Mouse (Mus musculus) spleen, adult 12 weeks (tissue): Measurements from ENCODE around the gene Kcnj8.

Experiments used
- DNase-seq: peaks from one replicate; pipeline ENCODE4 v3.0.0; 2022; ENCODE audit warnings: low spot score

Gene Kcnj8

GRCm38 (mm10) chr6:142571055-142571618 is at the start of gene Kcnj8:
Kcnj8 (minus strand) TSS chr6:142571614.
- no peak for DNase-seq

- no peak for DNase-seq
Observed at GRCm38 (mm10) chr6:142616659-142617058, 45.2 kb upstream of the Kcnj8 start.

GRCm38 (mm10) chr6:142614324-142614723 is 42.9 kb upstream of the Kcnj8 start:
- DNase-seq: no peak

GRCm38 (mm10) chr6:142612366-142612765 is 41.0 kb upstream of the Kcnj8 start:
- no peak for DNase-seq

GRCm38 (mm10) chr6:142609401-142610373 is 38.3 kb upstream of the Kcnj8 start:
- DNase-seq: no peak

GRCm38 (mm10) chr6:142607080-142607479 is 35.7 kb upstream of the Kcnj8 start:
- no peak for DNase-seq

DNA sequence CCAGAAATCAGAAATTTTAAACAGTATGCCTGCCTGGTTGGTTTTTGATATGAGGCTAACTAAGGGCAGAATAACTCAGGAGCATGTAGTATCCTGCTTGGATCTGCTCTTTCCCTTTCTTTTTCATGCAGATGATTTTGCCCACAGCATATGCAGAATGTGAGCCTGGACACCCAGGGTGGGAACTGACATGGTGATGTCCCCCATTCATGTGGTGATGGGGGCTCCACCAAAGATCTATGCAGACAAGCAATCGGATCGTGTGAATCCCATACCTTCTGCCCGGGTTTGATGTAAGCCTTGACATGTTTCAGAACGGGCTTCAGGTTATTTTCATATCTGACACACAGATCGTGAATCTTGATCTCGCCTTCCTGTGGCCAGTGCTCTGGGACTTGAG is 31.4 kb upstream of the Kcnj8 start:
- no peak for DNase-seq

- no peak for DNase-seq
Observed at GRCm38 (mm10) chr6:142578831-142579230, 7.4 kb upstream of the Kcnj8 start.

GRCm38 (mm10) chr6:142577801-142578200 is 6.4 kb upstream of the Kcnj8 start:
- no peak for DNase-seq

DNA sequence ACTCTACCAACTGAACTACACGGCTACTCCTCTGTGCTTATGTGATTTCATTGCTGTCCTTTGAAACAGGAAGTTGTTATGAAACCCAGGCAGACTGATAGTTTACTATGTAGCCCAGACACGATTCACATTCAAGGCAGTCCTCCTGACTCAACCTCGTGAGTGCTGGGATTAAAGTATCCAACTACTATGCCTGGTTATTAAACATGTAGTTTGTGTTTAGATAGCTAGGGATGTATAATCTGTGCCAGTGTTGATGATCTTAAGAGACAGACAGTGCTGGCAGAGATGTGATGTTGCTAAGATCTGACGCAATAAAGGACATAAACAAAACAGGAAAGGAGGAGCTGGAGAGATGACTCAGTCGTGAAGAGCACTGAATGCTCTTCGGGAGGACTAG is 1.5 kb upstream of the Kcnj8 start:
- no peak for DNase-seq

GRCm38 (mm10) chr6:142571629-142572360 is 381 bp upstream of the Kcnj8 start:
- no peak for DNase-seq

- DNase-seq: no peak
Observed at GRCm38 (mm10) chr6:142570046-142570770, 1.2 kb downstream of the Kcnj8 start.

GRCm38 (mm10) chr6:142568713-142569357 is 2.6 kb downstream of the Kcnj8 start:
- DNase-seq: no peak

DNA sequence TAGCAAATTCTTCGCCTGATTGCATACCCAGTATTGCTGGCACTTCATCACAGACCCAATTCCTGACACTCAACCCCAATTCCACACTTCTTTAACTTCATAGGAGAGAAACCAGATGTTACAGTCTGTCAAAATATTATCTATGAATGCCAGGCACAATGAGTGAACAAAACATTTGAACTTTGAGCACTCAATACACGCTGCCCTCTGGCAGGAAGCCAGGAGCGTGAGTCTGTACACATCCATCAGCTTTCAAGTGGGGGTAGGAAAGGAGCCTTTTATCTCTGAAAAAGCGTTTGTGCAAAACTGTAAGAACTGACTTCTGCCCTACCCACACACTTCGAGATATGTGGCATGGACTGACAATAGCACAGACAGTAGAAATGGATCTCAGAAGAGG is 4.0 kb downstream of the Kcnj8 start:
- DNase-seq: no peak

GRCm38 (mm10) chr6:142564746-142565145 is 6.7 kb downstream of the Kcnj8 start:
- DNase-seq: no peak

DNA sequence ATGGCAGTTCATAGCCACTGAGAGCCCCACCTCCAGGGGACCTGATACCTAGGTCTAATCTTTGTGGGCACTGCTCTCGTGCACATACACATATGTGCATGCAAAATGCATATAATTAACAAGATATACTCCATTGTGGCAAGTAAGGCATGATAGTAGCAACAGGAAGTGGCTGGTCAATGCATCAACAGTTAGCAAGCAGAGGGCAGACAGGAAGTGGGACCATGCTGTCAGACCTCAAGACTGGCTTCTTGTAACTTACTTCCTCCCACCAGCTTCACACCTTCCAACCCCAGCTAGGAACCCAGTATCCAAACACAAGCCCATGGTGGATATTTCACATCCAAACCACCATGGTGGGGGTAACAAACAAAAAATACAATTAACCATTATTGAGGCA is 10.3 kb downstream of the Kcnj8 start:
- DNase-seq: no peak

DNA sequence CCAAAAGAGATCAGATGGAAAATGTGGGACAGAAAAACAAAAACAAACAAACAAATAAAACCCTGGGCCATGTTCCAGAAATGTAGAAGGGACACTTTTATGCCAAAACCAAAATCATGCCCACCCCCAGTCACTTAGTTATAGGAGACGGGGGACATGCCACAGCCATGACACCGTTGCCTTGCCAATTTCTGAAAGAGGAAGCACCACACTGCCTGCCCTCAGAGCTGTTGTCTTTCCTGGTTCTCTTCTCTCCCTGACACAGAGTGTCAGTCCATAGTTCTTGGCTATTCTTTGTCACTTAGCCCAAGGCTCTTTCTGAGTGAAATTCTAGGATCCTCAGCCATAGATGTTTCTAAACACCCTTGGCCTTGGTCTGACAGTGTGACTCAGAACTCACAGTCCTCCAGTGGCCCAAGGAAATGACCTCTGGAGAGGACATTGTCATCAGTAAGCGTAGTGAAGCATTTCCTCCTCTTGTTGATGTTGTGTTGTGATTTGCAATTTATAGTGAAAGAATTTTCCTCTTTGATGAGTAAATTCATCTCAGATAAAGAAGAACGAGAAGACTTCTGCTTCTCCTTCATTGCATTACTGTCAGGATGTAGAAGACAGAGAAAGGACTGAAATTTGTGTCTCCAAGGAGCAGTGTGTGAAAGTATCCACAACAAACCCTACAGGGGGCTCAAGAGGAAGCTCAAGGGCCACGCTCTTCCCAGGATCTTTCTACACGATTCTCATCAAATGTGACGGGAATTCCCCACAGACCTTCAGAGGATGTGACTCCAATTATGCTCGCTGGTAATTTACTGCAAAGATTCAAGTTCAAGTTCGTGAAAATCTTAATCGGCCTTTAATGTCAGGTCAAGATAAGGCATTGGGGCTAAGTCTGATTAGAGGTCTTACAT is 12.4 kb downstream of the Kcnj8 start:
- DNase-seq: no peak

- no peak for DNase-seq
Observed at GRCm38 (mm10) chr6:142558076-142558475, 13.3 kb downstream of the Kcnj8 start.

DNA sequence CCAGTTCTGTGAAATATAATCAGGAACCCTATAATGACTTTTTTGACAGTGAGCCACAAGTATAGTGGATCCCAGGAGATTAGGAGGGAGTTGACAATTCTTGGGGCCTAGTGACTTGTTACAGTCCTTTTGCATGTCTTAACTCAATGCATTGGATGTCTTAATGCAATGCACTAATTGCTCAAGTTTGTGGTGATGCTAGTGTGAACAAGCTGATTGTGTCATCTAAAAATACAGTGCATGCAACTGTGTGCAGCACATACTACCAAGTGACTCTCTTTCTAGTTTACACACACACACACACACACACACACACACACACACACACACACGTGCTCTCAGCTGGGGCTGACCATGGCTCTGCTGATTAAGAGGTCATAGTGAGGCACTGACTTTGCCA is 15.4 kb downstream of the Kcnj8 start:
- no peak for DNase-seq

- no peak for DNase-seq
Observed at GRCm38 (mm10) chr6:142551482-142551881, 19.9 kb downstream of the Kcnj8 start.

DNA sequence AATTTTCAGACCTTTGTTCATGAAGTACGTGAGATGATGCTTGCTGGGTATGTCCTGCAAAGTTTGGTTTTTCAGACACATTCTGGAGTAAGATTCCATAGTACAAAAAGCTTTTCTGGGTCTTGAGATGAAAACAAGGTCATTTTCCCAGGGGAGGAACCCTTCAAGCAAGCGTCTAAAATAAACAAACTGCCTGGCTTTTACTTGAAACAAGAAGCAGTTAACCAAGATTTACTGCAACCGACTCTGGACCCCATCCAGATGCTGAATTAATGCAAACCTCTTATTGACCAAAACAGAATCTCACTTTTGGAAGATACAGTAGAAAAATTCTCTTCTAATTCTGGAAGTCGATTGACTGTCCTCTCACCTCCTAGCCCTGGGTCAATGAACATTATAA is 20.5 kb downstream of the Kcnj8 start:
- no peak for DNase-seq
